In the genomic region with DNA sequence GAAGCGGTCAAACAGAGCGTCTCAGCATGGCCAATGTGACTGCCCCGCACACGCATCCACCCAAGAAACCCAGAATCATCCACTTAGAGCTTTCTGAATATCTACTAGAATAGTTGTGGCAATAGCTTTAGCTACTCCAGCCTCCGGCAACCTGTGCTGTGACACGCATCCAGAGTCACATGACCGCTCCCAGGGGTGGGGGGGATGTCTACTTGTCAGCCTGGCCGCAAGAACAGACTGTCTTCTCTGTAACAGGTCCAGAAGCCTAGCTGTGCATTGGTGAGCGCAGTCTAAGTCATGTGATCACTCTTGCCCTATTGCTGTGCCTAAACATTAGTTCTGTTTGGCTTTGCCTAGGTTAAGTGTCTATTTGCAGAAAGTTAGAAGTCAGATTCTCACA, we compare ENCODE assay signal across 22 mouse cellular contexts.
DNase-seq lines count a peak whose midpoint lies in the region; TF ChIP-seq lines count a peak whose summit lies in the region.
"Had no signal": no experiment of that assay in that cellular context is flagged by ENCODE, and none has a peak within 500 bp of the region (broad histone marks: within the 10 kb centered on the region; RNA-seq: fewer than 3 reads in every experiment).

No protein-coding gene starts in this region.

- H3K4me1 ChIP-seq in CH12.LX (ENCODE audit: control insufficient read depth in 1 of 2, insufficient read depth in 2 of 2) (peaks cover 21 to 34% of the 10 kb centered on the region in 2 experiments), MEL (ENCODE audit: control insufficient read depth in 1 of 2, insufficient read depth in 2 of 2, low read length in 2 of 2) (peaks cover 19 to 72% of the 10 kb centered on the region in 2 experiments)

- in situ Hi-C loops in CH12.LX (cut with MboI; ENCODE audit: low pct_ligation_motif_present, low pct_unique_long_range_greater_than_20kb, low sequenced_read_pairs) = no loop called here

- no peak for TF ChIP-seq RAD21 in CH12.LX (IDR thresholded peaks at IDR 0.05; ENCODE audit: low read depth, low read length)
- no peak for TF ChIP-seq RAD21 in MEL (IDR thresholded peaks at IDR 0.05; ENCODE audit: low read depth, low read length)

- no peak overlapping the region for H3ac ChIP-seq in C2C12 (ENCODE audit: control insufficient read depth, insufficient read length, low read depth)

- H3K27me3 ChIP-seq in C2C12 (ENCODE audit: control insufficient read depth, insufficient read depth, insufficient read length) = no peaks in the 10 kb centered on the region
- no peaks in the 10 kb centered on the region for H3K27me3 ChIP-seq in CH12.LX (replicated peaks)
- H3K27me3 ChIP-seq in MEL (ENCODE audit: control insufficient read depth in 1 of 2, insufficient read depth in 2 of 2, low read length in 2 of 2) = no peaks in the 10 kb centered on the region
- H3K27me3 ChIP-seq: Patski had no signal

- H3K9me3 ChIP-seq in CH12.LX (replicated peaks; ENCODE audit: low read length) (no peaks in the 10 kb centered on the region), MEL (replicated peaks; ENCODE audit: insufficient read depth, low read length) (no peaks in the 10 kb centered on the region)
- H3K9me3 ChIP-seq: G1E had no signal

- dilution Hi-C loops in CH12.LX (cut with MboI; ENCODE audit: extremely low pct_ligation_motif_present, extremely low pct_unique_long_range_greater_than_20kb, low sequenced_read_pairs) = no loop called here

- H3K79me2 ChIP-seq in C2C12 (ENCODE audit: control insufficient read depth, insufficient read depth) (no peaks in the 10 kb centered on the region), CH12.LX (replicated peaks; ENCODE audit: control insufficient read depth, extremely low read depth, insufficient read depth, poor library complexity, severe bottlenecking) (no peaks in the 10 kb centered on the region), MEL (ENCODE audit: control insufficient read depth, insufficient read depth, low read length, poor library complexity) (no peaks in the 10 kb centered on the region)

- TF ChIP-seq CTCF in C2C12 (IDR thresholded peaks at IDR 0.05; ENCODE audit: control insufficient read depth, insufficient read depth, insufficient read length) (no peak), CH12.LX (conservative IDR thresholded peaks at IDR 0.05 in 1 of 2, IDR thresholded peaks at IDR 0.05 in 1 of 2; ENCODE audit: low read depth in 2 of 2, low read length in 2 of 2) (no peak), MEL (IDR thresholded peaks at IDR 0.05 in 2 of 3, conservative IDR thresholded peaks at IDR 0.05 in 1 of 3; ENCODE audit: control insufficient read depth in 1 of 3, insufficient read depth in 1 of 3, low read depth in 2 of 3, low read length in 3 of 3, poor library complexity in 1 of 3, severe bottlenecking in 1 of 3) (no peak)

- H3K79me3 ChIP-seq in C2C12 (ENCODE audit: low read depth) = no peaks in the 10 kb centered on the region

- H3K4me3 ChIP-seq in C2C12 (ENCODE audit: insufficient read depth, poor library complexity, severe bottlenecking) = no peak overlapping the region
- H3K4me3 ChIP-seq in CH12.LX (replicated peaks in 1 of 3; ENCODE audit: low read depth in 2 of 3, low read length in 2 of 3, poor library complexity in 1 of 3) = no peak overlapping the region
- H3K4me3 ChIP-seq in MEL (ENCODE audit: control insufficient read depth in 1 of 2, insufficient read depth in 1 of 2, low read depth in 2 of 2, low read length in 2 of 2) = no peak overlapping the region

- H3K9ac ChIP-seq in CH12.LX (ENCODE audit: insufficient read depth, low read depth) (no peak overlapping the region), MEL (ENCODE audit: control insufficient read depth, low read depth, low read length, poor library complexity, severe bottlenecking) (no peak overlapping the region)

- no peak overlapping the region for H3K4me2 ChIP-seq in CH12.LX (ENCODE audit: insufficient read depth, low read depth, poor library complexity, severe bottlenecking)

- H3K36me3 ChIP-seq in C2C12 (ENCODE audit: control insufficient read depth, insufficient read depth) (no peaks in the 10 kb centered on the region), CH12.LX (replicated peaks in 1 of 2; ENCODE audit: control insufficient read depth in 1 of 2, insufficient read depth in 1 of 2, low read length in 1 of 2) (peaks cover 0 to 2% of the 10 kb centered on the region in 2 experiments), MEL (ENCODE audit: control insufficient read depth in 1 of 2, insufficient read depth in 2 of 2, low read length in 2 of 2) (peaks cover 0 to 55% of the 10 kb centered on the region in 2 experiments; a peak in 3 of 4 replicates)

- TF ChIP-seq EP300 in CH12.LX (IDR thresholded peaks at IDR 0.05; ENCODE audit: low read length) (no peak), MEL (IDR thresholded peaks at IDR 0.05; ENCODE audit: low read depth in 1 of 2, low read length in 2 of 2) (no peak)

- TF ChIP-seq POLR2A in CH12.LX (IDR thresholded peaks at IDR 0.05; ENCODE audit: low read depth, low read length) (no peak), MEL (IDR thresholded peaks at IDR 0.05; ENCODE audit: control insufficient read depth in 1 of 2, insufficient read depth in 1 of 2, low read depth in 1 of 2, low read length in 2 of 2, poor library complexity in 1 of 2) (no peak; a peak in 1 of 4 replicates)

- peak; percentile 4 for DNase-seq in urinary bladder, adult 2 months (ENCODE audit: low spot score)
- no peak for DNase-seq in urinary bladder, postnatal 4 days (ENCODE audit: low spot score in 2 of 2)
- DNase-seq in CH12.LX (ENCODE audit: extremely low read depth) (no peak), MEL (ENCODE audit: low read depth, low spot score) (no peak)
- DNase-seq in left cerebral cortex, adult 11 months (ENCODE audit: low spot score) = no peak
- no peak for DNase-seq in thymus, postnatal 4 days
- DNase-seq in embryo, embryonic 9.5 days (ENCODE audit: extremely low spot score) = no peak
- DNase-seq: adrenal gland, adult 2 months; adrenal gland, adult 8-10 months; adrenal gland, postnatal 10 days; adrenal gland, postnatal 14 days; adrenal gland, postnatal 25 days; adrenal gland, postnatal 36 days; B cell, adult 2 months; cerebellum, adult 11 months; cerebellum, adult 11-12 months; cerebellum, adult 18-20 months; cerebellum, adult 2 months; cerebellum, adult 8-10 months had no signal

- no peak overlapping the region for H3K27ac ChIP-seq in CH12.LX (ENCODE audit: insufficient read depth, low read depth)
- H3K27ac ChIP-seq in MEL (ENCODE audit: control insufficient read depth, low read depth, low read length) = no peak overlapping the region

TF ChIP-seq in C2C12, 6 proteins besides CTCF, POLR2A, EP300 and RAD21:
- TF ChIP-seq USF1 (IDR thresholded peaks at IDR 0.05; ENCODE audit: low read depth) (peak; percentile 53), MYOG (IDR thresholded peaks at IDR 0.05; ENCODE audit: control insufficient read depth, extremely low read depth, insufficient read length) (no peak), MYOD1 (IDR thresholded peaks at IDR 0.05; ENCODE audit: control insufficient read depth, insufficient read length, low read depth) (no peak), CEBPB (IDR thresholded peaks at IDR 0.05; ENCODE audit: low read depth) (no peak), MAX (IDR thresholded peaks at IDR 0.05) (no peak)

TF ChIP-seq in CH12.LX, 34 proteins besides CTCF, POLR2A, EP300 and RAD21:
- peak; percentile 21; the same call in 1 of the 2 replicates for TF ChIP-seq USF2 (conservative IDR thresholded peaks at IDR 0.05; ENCODE audit: low read depth, low read length)
- TF ChIP-seq USF1 (IDR thresholded peaks at IDR 0.05; ENCODE audit: low read depth, low read length) = peak; percentile 18; the same call in 1 of the 2 replicates
- TF ChIP-seq TBP (conservative IDR thresholded peaks at IDR 0.05; ENCODE audit: low read depth, low read length) = no peak
- no peak for TF ChIP-seq POLR2AphosphoS2 (IDR thresholded peaks at IDR 0.05; ENCODE audit: low read depth, low read length)
- no peak for TF ChIP-seq CHD1 (IDR thresholded peaks at IDR 0.05; ENCODE audit: low read depth, low read length)
TF ChIP-seq in CH12.LX: peak in this region for 2.

TF ChIP-seq in MEL, 35 proteins besides CTCF, POLR2A, EP300 and RAD21:
- TF ChIP-seq NRF1 (IDR thresholded peaks at IDR 0.05; ENCODE audit: insufficient read depth, low read depth, low read length, poor library complexity, severe bottlenecking) (no peak), ZKSCAN1 (IDR thresholded peaks at IDR 0.05; ENCODE audit: low read depth, low read length) (no peak), SMC3 (IDR thresholded peaks at IDR 0.05; ENCODE audit: low read depth, low read length) (no peak), USF1 (IDR thresholded peaks at IDR 0.05; ENCODE audit: low read depth, low read length) (peak; percentile 67), GABPA (IDR thresholded peaks at IDR 0.05; ENCODE audit: low read depth, low read length) (no peak), POLR2AphosphoS5 (IDR thresholded peaks at IDR 0.05; ENCODE audit: borderline replicate concordance, low read depth, low read length) (no peak), MEF2A (IDR thresholded peaks at IDR 0.05; ENCODE audit: extremely low read depth, insufficient replicate concordance, low read depth, low read length, poor library complexity, severe bottlenecking) (no peak)
